Mouse (Mus musculus) B cell, adult 2 months (primary cell): ENCODE data around the gene Apba2.

ENCODE experiments used
- DNase-seq, 2 experiments: peaks; one replicate each; pipeline ENCODE4 v3.0.0; 2022

Gene Apba2

DNA sequence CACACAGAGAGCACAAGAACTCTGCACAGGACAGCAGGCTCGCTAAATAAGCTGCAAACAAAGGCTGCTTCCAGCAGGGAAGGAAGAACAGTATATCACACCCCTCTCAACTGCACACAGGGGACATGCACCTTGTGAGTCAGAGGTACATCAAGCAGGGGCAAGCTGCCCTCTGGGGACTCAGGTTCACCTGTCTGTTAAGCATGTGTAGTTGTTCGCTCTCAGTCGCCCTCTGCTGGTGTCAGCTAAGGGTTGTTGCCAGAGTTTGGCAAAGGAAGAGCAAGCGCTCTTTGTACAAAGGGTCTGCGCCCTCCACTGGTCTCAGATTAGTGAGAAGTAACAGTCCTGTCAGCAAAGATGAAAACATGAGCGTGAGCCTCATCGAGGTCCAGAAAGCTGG, 228.3 kb downstream of the Apba2 start:
- no peak for DNase-seq

GRCm38 (mm10) chr7:64739131-64739530, 237.6 kb downstream of the Apba2 start:
- no peak for DNase-seq

- peak; percentile 57 to 58 for DNase-seq
Measured at GRCm38 (mm10) chr7:64741333-64742307, 240.1 kb downstream of the Apba2 start.

GRCm38 (mm10) chr7:64743610-64744009, 242.1 kb downstream of the Apba2 start:
- DNase-seq: no peak

DNA sequence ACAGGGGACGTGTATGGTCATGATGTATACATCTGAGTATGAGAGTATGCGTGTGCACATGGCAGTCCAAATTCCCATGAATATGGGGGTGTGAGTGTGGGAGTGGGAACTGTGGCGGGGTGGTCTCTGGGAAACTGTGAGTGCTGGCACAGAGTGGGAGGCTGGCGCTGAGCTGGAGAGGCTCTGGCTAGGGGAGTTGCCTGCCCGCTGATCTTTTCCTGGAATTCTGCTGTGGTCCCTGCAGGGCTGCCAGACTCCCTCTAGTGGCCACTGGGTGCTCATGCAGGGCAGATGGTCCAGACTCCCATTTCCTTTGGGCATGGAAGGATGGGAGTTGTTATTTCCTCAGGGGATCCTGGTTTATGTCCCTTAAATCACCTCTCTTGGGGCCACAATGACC, 250.0 kb downstream of the Apba2 start:
- peak; percentile 5 to 9 for DNase-seq

GRCm38 (mm10) chr7:64752133-64752532, 250.6 kb downstream of the Apba2 start:
- DNase-seq: no peak

- no peak for DNase-seq
Measured at GRCm38 (mm10) chr7:64753678-64754077, 252.2 kb downstream of the Apba2 start.

DNA sequence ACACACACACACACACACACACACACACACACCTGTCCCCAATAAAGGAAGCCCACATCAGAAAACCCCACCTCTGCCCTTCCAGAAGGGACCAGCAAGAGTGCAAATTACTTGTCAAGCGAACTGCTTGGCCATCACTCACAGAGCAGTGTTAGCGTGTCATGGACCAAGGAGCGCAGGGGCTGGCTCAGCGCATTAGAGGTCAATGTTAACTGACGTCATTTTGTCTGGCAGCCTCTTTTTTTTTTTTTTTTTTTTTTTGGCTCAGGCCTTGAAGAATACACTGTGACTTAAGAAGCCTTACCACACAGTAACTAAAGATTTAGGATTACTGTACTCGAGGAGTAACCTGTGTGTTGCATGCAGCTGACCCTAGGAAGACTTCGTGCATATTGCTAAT, 252.7 kb downstream of the Apba2 start:
- no peak for DNase-seq

DNA sequence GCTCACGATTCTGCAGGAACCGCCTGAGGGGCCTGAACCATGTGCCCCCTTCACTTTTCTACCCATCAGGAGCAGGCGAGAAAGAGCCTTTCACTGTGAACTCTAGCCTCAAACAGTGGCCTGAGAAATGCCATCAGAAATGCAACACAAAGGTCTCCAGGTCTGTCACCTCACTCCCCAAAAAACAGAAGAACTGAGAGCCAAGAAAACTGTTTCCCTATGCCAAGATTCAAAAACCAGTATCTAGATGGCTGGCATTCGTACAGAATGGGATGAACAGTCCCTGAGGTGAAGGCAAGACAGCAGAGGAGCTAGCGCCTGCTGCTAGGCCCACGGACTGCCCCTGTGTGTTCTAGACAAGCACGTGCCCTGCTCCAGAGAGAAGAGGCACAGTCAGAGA, 253.6 kb downstream of the Apba2 start:
- DNase-seq: no peak

DNA sequence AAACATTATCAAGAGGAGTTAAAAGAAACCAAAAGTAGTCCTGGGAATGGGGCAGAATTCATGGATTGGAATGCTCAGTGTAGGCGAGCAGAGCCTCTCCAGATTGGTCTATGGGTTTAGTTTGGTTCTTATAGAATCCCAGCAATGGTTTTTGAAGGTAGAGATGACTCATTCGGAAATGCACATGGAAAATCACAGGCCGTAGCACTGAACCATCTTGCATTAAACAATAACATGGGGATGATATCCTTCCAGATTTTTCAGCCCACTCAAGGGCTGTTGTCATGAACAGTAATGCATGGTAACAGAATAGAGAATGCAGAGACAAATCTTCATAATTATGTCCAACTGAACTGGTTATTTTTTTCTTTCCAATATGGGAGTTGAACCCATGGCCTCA, 264.1 kb downstream of the Apba2 start:
- DNase-seq: no peak

DNA sequence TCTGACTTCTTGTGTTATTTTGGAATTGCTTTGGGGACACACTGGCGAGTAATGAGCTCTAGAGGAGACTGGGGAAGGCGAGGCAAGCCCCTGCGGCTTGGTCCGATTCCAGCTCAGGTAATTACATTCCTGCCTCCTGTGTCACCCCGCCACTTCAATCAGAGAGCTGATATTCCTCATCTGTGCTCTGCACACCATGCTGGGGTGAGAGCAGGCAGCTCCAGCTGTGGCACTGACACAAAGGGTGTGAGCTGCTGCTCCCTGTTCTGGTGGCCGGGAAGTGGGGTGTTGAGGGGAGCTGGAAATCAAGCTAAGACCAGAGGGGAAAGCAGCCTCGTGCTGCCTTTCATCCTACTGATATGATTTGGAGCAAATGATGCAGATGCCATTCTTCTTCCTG, 268.3 kb downstream of the Apba2 start:
- no peak for DNase-seq

DNA sequence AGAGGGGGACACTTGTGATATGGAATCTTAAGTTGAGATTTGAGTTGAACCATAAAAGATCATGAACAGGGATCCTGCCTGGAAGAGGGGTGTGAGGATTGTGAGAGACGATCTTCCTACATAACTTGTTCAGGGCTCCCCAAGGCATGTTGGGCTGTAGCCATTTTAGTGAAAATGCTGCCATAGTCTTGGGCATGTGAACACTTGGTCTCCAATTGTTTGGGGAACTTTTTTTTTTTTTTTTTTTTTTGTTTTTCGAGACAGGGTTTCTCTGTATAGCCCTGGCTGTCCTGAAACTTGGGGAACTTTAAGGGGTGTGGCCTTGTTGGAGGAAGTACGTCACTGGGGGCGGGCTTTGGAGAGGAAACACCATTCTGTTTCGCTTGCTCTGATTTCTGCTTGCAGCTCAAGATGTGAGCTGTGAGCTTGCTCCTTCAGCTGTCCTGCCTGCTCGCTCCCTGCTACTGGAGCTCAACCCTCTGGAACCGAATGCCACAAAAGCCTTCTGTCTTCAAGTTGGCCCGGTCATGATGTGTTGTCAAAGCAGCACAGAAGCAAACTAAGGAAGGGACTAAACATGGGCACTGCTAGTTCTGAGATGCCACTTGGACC, 269.4 kb downstream of the Apba2 start:
- no peak for DNase-seq

DNA sequence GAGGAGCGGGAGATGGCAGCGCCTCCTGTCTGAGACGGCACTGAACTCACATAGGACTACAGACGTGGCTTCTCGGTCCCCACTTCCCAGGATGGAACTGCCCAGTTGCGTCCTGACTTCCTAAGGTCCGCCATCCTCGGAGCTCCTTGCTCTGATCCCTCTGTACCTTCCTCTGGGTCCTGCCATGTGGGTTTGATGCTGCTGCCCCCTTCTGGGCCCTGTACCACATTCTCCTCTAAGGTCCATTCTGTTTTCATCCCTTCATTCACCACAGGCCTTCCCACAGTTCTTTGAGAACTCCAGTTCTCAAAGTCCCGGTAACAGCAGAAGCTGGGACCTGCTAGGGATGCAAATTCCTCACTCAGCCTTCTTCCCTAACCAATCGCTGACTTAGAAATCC, 272.0 kb downstream of the Apba2 start:
- no peak for DNase-seq

DNA sequence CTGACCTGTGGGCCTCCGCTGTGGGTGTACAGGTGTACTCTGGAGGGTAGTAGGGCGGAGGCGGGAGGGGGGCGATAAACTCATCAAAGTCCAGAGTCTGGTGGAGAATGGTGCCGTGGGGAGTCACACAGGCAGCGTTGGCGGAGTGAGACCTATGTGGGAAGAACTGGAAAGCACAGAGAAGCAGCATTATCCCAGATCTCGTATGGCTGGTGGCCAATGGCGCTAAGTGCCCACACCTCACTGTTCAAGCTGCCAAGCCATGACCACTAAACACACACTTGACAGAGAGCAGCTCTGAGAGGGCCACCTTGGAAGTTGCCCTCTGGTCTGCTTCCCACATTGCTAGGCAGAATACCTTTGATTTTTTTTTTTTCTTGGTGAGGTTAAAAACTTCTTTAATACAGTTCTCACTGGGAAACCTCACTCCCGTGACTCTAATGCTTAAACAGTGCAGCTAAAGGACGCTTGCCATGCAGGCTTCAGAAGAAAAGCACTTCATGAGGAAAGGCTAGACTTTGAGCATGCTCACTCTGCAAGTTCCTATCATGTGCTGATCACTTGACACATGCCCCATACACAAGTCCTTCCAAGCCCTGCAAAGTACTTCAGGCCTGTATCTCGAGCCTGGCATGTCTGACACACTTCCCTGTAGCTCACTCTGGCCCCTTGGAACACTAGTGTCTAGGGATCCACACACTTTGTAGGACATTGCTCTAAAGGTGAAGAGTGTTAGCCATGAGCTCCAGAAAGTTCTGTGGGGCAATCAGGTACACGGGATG, 275.4 kb downstream of the Apba2 start:
- DNase-seq: no peak

DNA sequence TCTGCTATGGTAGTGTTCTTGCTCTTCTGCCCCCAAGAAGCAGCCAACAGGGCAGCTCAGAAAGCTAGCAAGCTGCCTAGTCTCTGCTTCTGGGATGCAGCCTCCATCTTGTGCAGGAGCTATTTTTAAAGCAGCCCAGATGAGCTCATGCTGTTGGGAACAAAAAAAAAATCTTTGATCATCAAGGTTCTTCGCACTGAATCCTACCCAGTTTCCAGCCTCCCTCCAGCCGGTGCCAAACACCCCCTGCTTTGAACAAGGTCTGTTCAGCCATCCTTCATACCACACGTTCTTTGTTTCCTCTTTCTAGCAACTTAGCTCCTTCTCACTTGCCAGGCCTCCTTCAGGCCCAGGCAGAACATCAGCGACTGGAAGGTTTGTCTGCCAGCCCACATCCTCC, 278.0 kb downstream of the Apba2 start:
- no peak for DNase-seq

- DNase-seq: no peak
Measured at GRCm38 (mm10) chr7:64785040-64785439, 283.5 kb downstream of the Apba2 start.

DNA sequence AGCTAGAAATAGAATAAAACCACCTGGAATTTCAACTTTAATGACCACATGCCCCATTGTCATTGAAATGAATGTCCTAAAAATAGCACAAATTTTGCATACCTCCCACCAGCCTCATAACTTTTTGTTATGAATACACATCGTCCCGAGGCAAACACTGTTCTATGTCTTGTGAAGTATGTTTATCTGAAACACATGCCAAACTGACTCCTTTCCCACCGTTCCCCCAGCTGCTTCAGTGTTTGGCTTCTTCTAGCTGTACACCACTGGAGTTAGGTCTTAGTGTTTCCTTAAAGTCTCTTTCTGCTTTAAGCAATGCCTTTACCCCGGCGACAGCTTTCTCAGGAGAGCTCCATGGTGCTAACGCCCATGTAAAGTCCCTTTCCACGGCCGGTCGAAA, 289.6 kb downstream of the Apba2 start:
- no peak for DNase-seq

GRCm38 (mm10) chr7:64792031-64792430, 290.5 kb downstream of the Apba2 start:
- DNase-seq: no peak

DNA sequence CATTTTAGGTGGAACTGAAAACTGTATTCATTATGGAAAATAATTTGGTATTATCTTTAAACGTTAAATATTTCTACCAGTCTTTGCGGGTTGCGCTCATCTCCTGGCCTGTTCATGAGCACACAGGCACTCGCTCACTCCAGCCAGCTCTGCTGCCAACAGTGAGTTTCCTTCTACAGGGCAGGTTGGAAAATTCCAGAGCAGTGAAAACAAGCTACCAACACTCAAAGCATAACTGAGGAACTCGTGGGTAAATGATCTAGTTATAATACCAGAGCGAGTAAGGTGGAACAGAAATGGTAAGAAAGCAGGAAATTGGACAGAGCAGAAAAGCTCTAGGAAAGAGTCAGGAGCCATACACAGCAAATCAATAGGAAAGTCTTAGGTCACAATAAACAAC, 294.0 kb downstream of the Apba2 start:
- DNase-seq: no peak
